Mouse (Mus musculus): ENCODE data around the gene Csnk1e. TPM values are rescaled to one million over a fixed set of nuclear protein-coding genes. Genes with fewer than 3 reads are reported as not detected.

Gene Csnk1e
- polyA plus RNA-seq, 1 experiment from 2014 or later, result 58.0 TPM

GRCm38 (mm10) chr15:79368861-79369440 is 86.4 kb downstream of the Csnk1e start:
- ATAC-seq (ENCODE audit: low read depth), result peak; percentile 37
- H3K9me3 ChIP-seq (ENCODE audit: control insufficient read depth, low read length), result no peaks in the 10 kb centered on the region
- no peaks in the 10 kb centered on the region for H3K27me3 ChIP-seq (ENCODE audit: control insufficient read depth, insufficient read depth, low read depth, low read length)
- WGBS, result 38% methylated on average over 8 of the region's 8 CpGs
- peaks cover 26% of the 10 kb centered on the region for H3K4me1 ChIP-seq (replicated peaks; ENCODE audit: control insufficient read depth, insufficient read depth, low read length)
- H3K9ac ChIP-seq (ENCODE audit: low read length), result peak overlapping the region; percentile 51; the same call in 1 of the 2 replicates
- H3K4me3 ChIP-seq (ENCODE audit: low read length), result no peak overlapping the region; the same call in 1 of the 2 replicates
- H3K4me2 ChIP-seq (ENCODE audit: low read depth, low read length), result peak overlapping the region; percentile 35
- peaks cover 17% of the 10 kb centered on the region for H3K36me3 ChIP-seq (ENCODE audit: control insufficient read depth, insufficient read depth, low read length)
- peak overlapping the region; percentile 96 for H3K27ac ChIP-seq (ENCODE audit: low read length)

GRCm38 (mm10) chr15:79368313-79368811 is 87.0 kb downstream of the Csnk1e start:
- peaks cover 17% of the 10 kb centered on the region for H3K36me3 ChIP-seq (ENCODE audit: control insufficient read depth, insufficient read depth, low read length)
- H3K27me3 ChIP-seq (ENCODE audit: control insufficient read depth, insufficient read depth, low read depth, low read length), result no peaks in the 10 kb centered on the region
- peak overlapping the region; percentile 13 for H3K4me3 ChIP-seq (ENCODE audit: low read length)
- peak overlapping the region; percentile 96 for H3K27ac ChIP-seq (ENCODE audit: low read length)
- WGBS, result 9% methylated on average over 14 of the region's 14 CpGs
- peaks cover 26% of the 10 kb centered on the region for H3K4me1 ChIP-seq (replicated peaks; ENCODE audit: control insufficient read depth, insufficient read depth, low read length)
- peak overlapping the region; percentile 51 for H3K9ac ChIP-seq (ENCODE audit: low read length)
- ATAC-seq (ENCODE audit: low read depth), result peak; percentile 92
- H3K4me2 ChIP-seq (ENCODE audit: low read depth, low read length), result peak overlapping the region; percentile 35
- H3K9me3 ChIP-seq (ENCODE audit: control insufficient read depth, low read length), result no peaks in the 10 kb centered on the region

MicroRNA genes within 50 kb of the gene (microRNA counts, 519-probe panel; counts per million panel counts)
- microRNA mmu-miR-1943, result not detected

Small RNA genes lying within 50 kb of the gene (microRNA-seq; reads per million reads assigned to microRNA genes)
- gene Gm44302 (not detected), gene Mir1943 (2.4 reads per million, percentile 5 among the genes with 10 or more reads in this experiment)

Other genes starting within 250 kb of the Csnk1e start
- 41.2 and 48.4 TPM in 2 replicates for gene Pick1, start 226.4 kb downstream of the Csnk1e start, polyA plus RNA-seq (2015; fragmentation: Nextera tagmentation; extraction: Ambion mirVana)
- gene Gm49486, start 226.2 kb downstream of the Csnk1e start, polyA plus RNA-seq (2015; fragmentation: Nextera tagmentation; extraction: Ambion mirVana), result 0.28 and 0.67 TPM in 2 replicates
- gene Slc16a8, start 200.8 kb downstream of the Csnk1e start, polyA plus RNA-seq (2015; fragmentation: Nextera tagmentation; extraction: Ambion mirVana), result 0.13 and 0.19 TPM in 2 replicates
- gene Baiap2l2, start 170.0 kb downstream of the Csnk1e start, polyA plus RNA-seq (2015; fragmentation: Nextera tagmentation; extraction: Ambion mirVana), result 4.1 and 6.2 TPM in 2 replicates
- gene Pla2g6, start 127.2 kb downstream of the Csnk1e start, polyA plus RNA-seq (2015; fragmentation: Nextera tagmentation; extraction: Ambion mirVana), result 20.1 and 22.4 TPM in 2 replicates
- gene Maff, start 108.9 kb downstream of the Csnk1e start, polyA plus RNA-seq (2015; fragmentation: Nextera tagmentation; extraction: Ambion mirVana), result 5.2 and 6.5 TPM in 2 replicates
- 71.1 and 78.2 TPM in 2 replicates for gene Tmem184b, start 52.0 kb downstream of the Csnk1e start, polyA plus RNA-seq (2015; fragmentation: Nextera tagmentation; extraction: Ambion mirVana)
- not detected in 2 replicates for gene Kcnj4, start 49.7 kb upstream of the Csnk1e start, polyA plus RNA-seq (2015; fragmentation: Nextera tagmentation; extraction: Ambion mirVana)
- gene Kdelr3, start 60.8 kb upstream of the Csnk1e start, polyA plus RNA-seq (2015; fragmentation: Nextera tagmentation; extraction: Ambion mirVana), result 75.3 and 78.6 TPM in 2 replicates
- gene Ddx17, start 91.2 kb upstream of the Csnk1e start, polyA plus RNA-seq (2015; fragmentation: Nextera tagmentation; extraction: Ambion mirVana), result 45.0 and 45.3 TPM in 2 replicates
- gene Dmc1, start 149.5 kb upstream of the Csnk1e start, polyA plus RNA-seq (2015; fragmentation: Nextera tagmentation; extraction: Ambion mirVana), result 3.2 and 3.3 TPM in 2 replicates
- 1.4 and 1.8 TPM in 2 replicates for gene Fam227a, start 203.4 kb upstream of the Csnk1e start, polyA plus RNA-seq (2015; fragmentation: Nextera tagmentation; extraction: Ambion mirVana)
- 72.4 and 73.0 TPM in 2 replicates for gene Cby1, start 203.6 kb upstream of the Csnk1e start, polyA plus RNA-seq (2015; fragmentation: Nextera tagmentation; extraction: Ambion mirVana)
- 225 and 239 TPM in 2 replicates for gene Tomm22, start 215.3 kb upstream of the Csnk1e start, polyA plus RNA-seq (2015; fragmentation: Nextera tagmentation; extraction: Ambion mirVana)
- 15.8 and 16.1 TPM in 2 replicates for gene Josd1, start 232.4 kb upstream of the Csnk1e start, polyA plus RNA-seq (2015; fragmentation: Nextera tagmentation; extraction: Ambion mirVana)
- 30.1 and 30.4 TPM in 2 replicates for gene Gtpbp1, start 235.3 kb upstream of the Csnk1e start, polyA plus RNA-seq (2015; fragmentation: Nextera tagmentation; extraction: Ambion mirVana)